Mouse (Mus musculus) 3T3-L1 (cell line): Measurements from ENCODE around the gene Arid5b.

Experiments
- DNase-seq: peaks from one replicate; pipeline ENCODE4 v3.0.0-alpha.2; 2015; ENCODE audit warnings: low read depth, low spot score

Arid5b gene

DNA sequence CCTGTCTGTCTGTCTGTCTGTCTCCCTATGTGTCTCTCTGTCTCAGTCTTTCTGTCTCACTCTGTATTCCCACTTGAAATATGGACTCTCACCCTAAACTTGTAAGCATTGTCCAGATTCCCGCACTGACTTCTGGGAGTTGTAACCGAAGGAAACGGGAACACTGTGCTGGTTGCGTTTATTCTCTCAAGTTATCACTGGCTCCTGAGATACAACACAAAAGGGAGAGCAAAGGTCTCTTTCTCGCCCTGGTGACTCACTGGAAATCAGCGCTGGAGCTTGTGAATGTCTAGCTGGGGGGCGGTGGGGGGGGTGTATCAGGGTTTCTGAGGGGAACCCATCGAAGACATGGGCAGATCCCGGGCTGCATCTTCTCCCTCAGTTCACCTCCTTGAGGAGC is 82.2 kb downstream of the Arid5b start:
- DNase-seq, result no peak

DNA sequence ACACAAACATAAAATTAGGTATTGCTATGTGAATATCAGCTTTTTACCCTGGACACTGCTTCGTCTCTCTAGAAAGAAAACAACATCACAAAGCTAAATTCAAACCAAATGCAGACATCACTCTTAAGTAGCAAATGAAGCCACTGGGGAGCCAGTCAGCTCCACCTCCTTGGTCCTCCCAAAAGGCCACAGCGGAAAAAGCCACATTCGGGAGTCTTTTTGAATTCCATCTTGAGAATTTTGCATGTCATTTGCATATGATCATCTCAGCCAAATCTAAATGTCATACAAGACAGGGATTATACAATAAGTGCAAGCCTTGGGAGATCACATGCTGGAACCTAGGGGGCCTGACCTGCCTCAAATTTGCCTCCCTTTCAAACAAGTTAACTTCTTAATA is 85.0 kb downstream of the Arid5b start:
- DNase-seq, result peak; percentile 46

DNA sequence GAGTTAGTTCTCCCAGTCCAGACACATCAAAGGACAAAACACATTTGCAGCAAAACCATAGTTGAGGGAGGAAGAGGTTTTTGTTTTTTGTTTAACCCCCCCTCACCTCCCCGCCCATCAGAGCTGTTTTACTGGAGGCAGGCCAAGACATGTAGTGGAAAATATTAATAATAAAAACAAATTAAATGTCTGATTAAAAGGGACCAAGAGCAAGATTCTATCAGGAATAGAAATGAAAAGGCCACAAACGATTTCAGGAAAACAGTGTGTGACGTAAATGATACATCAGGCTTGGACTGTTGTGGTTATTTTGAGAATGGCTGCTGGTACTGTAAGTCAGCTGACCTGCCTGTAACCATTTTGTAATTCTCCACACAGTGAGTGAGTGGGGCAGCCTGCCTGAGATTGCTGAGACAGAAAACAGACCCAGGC is 85.7 kb downstream of the Arid5b start:
- DNase-seq, result peak; percentile 74

DNA sequence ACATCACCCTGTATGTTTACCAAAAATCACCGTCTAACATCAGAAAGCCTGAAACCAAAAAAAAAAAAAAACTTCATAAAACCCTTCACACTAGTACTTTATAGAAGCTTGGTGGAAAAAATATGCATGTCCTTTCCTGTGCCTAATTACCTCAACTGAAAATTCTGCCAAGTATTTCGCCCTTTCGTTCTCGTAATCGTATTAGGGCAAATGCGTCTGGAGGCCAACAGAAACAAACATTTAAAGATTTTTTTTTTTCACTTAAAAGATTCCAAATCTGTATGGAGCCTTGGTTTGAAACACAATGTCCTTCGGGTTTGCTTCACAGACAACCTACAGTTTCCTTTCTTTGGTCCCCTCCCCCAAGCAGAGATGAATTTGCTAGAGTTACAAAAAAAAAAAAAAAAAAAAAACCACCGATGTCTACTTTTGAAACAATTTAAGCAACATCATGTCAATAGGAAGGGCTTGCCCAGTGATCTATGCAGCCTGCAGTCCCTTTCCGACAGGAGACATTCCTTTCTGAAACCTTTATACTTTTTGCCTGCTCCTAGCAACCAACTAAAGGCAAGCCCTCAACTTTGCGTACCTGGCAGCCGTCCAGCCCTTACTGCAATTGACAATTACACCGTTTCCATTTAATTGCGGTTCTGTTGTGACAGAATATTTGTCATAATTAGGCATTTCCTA is 86.7 kb downstream of the Arid5b start:
- peak; percentile 55 for DNase-seq

DNA sequence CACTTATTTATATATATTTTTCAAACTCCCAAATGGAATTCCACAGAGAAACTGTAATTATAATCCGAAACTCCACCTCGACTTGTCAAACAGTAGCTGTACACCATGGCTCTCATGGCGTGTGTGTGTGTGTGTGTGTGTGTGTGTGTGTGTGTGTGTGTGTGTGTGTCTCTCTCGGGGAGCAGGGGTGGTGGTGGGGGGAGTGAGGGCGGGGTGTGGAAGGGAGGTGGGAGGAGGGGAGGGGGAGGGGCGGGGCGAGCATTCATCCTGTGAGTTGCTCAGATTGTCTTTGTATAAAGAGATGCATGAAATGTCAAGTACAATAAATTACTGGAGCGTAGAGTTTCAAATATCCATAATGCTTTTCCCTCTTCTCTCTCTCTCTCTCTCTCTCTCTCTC is 87.4 kb downstream of the Arid5b start:
- DNase-seq, result no peak

DNA sequence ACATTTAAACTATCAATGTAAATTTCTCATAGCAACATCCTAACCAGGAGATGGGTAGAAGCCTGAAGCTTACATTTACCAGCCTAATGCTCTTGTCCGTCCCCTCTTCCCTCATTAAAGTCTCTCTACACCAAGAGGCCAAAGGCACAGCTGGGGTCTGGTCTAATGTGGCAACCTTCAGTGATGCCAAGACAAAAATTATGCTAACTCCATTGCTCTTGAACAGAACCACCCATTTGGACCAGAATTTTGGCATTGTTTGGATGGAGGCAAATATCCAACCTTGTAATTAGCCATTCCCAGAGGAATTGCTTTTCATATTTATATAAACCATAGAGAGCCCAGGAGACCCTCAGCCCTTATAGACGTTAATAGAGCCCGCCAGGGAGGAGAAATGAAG is 88.7 kb downstream of the Arid5b start:
- no peak for DNase-seq

DNA sequence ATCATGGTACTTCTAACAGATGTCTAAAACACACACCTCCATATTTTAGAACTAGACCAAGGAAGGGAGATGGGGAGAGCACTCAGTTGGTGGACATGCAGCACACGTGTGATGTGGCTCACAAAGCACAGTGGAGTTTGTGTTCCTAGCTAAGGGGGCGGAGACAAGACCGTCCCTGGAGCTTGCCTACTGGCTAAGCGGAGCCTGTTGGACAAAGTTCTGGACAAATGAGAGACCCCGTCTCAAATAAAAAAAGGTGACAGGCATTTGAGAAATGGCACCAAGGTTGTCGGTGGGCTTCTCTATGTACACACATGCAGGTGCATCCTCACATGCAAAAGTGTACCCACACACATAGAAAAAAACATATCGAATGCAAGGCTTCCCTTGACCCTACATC is 95.4 kb downstream of the Arid5b start:
- DNase-seq, result no peak

DNA sequence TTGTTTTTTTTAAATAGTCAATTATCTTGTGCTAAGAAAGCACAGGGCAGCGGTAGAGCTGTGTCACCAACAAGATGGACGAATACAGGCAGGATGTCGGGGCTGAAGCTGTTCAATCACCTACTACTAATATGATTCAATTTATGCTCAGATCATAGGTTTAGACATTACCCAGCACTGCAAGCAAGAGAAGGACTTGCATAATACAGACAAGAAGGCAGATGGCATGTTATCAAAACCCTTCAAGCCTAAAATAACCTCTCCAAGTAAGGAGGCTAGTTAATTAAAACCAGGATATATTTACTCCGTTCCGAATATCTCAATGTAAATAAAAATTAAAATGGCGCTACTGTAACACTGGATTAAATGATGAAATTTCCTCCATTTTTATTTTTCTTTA is 96.3 kb downstream of the Arid5b start:
- no peak for DNase-seq

DNA sequence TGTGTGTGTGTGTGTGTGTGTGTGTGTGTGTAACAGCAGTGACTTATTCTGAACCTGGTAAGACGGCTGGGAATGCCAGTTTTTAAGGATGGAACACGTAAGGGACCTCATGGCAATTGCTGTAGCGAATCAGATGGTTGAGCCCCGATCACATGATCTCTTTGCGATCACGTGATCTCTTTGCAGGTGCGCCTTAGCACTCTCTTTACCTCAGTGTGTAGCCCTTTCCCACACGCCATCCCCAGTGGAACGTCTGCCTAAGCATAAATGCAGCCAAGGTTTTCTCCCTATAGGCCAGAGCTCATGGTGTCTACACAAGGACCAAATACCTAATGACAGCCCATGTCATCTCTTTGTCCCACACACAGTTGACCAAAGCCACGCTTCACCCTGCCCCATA is 97.4 kb downstream of the Arid5b start:
- DNase-seq, result no peak

DNA sequence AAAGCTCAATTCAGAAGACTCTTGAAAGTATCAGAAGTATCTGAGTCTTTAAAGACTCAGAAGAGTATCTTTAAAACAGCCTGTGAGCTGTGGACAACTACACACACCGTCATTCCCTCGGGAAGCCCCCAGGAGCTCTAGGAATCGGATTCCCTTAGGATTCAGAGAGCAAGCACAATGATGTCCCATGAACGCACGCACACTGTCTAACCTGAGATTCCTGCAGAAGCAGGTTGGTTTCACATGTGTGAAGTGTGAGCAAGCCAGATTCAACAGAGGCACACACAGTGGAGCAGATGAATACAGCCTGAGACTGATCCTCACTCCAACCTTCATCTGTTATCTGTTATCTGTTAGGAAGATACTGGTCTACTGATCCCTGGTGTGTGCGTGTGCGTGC is 97.8 kb downstream of the Arid5b start:
- no peak for DNase-seq

DNA sequence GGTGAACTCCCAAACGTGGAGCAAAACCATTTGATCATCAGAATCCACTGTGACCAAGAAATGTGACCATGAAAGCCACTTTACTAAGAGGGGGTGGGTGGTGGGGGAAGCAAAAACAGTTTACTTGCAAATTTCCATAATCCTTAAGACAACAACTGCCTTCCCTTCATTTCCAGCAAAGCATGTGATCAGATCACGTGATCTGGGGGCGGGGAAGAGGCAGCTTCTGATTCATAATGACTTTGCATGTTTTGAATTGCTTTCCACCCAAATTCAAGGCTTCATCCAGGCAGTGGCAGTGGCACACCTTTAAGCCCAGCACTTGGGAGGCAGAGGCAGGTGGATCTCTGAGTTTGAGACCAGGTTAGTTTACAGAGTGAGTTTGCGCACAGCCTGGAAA is 98.4 kb downstream of the Arid5b start:
- peak; percentile 28 for DNase-seq

DNA sequence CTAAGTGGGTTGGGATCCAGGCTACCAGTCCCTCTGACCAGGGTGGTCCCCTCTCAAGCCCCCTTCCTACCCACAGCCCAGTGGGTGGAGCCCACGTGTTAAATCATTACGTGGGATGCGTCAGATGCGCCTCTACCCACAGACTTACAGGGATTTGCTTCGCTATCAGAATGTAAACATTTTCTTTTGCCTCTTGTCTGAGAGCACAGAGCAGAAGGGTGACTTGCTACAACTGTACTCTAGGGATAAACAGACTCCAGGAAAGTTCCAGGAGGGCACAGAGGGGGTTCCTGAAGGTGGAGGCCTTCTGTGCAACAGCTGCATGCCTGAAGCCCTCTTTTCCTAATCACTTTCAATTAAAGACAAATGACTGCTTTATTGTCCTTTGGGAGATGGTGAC is 98.8 kb downstream of the Arid5b start:
- no peak for DNase-seq

DNA sequence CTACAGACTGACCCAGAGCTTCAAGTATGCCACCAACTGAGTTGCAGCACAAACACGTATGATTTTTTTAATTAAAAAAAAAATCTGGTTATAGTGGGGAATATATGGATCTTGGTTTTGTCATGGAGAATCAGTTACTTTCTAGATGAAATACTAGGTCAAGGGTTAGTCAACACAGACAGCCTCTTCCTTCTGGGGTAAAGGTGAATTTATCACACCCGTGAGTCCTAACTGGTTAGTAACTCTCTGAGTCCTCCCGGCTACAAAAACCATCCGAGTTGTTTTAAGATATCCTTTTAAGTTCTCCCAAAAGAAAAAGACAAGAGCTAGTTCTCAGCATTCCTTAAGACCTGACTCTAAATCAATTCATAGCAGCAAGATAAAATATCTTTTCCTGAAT is 99.2 kb downstream of the Arid5b start:
- no peak for DNase-seq

DNA sequence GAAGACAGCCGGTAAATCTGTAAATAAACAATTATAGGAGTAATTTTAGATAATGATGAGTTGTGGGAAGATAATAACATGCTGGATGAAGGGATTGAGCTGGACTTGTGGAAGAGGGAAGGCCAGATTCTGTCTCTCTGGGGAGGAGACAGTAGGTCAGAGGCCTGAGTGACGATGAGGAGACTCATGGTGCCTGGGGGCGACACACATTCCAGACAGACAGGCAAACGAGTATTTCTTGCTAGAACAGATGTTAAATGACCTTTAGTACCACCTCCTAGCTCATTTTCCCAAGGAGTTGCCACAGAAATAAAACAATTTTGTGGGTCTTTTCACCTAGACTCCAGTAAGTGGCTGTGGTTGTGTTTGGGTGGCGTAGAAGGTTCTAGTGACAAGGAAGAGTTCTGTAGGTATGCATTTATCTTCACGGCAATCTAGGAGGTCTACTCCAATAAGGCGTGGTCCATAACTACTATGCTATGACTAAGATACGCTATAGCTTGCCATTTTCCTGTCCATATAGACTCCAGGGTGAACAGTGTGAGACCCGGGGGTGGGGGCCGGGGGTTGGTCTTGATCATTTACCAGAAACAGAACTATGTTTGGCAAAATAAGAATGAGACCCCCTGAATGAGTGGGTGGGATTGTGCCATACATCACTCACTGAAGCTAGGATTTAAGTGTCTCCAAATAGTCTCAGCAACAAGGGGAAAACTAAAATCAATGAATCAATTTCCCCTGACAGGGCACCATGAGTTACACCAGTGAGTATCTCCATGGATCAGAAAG is 100.6 kb downstream of the Arid5b start:
- DNase-seq, result peak; percentile 76

DNA sequence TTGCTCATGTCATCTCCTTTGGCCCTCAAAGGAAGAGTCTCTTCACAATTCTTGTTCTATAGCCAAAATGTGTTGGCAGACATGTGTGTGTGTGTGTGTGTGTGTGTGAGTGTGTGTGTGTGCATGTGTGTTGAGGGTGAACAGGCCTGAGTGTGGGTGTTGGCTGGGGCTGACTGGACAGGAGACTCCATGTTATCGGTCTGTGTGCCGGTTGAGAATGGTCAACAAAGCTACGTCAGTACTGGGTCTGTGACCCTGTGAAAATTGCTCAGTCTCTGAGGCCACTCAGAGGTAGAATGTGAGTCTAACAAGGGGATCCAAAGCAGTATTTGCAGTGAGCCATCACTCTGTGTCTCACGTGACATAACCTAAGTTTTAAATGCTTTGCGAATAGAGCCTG is 102.7 kb downstream of the Arid5b start:
- DNase-seq, result no peak

DNA sequence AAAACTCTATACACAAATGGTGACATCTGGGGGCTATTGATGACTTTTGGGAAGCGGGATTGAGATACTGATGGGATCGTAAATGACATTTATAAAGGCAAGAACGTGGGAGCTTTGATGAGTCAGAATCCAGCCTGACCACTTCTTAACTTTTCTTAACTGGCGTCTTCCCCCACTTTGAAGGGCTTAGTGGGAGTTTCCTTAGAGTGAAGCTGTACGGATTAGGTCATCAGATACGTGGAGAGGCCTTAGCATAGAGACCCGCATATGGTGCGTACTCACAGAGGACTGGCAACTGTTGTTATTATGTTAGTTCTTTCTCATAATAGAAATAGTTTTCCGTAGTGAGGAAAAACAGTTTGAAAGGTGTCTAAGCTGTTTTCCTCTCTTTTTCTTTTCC is 104.9 kb downstream of the Arid5b start:
- DNase-seq, result no peak

DNA sequence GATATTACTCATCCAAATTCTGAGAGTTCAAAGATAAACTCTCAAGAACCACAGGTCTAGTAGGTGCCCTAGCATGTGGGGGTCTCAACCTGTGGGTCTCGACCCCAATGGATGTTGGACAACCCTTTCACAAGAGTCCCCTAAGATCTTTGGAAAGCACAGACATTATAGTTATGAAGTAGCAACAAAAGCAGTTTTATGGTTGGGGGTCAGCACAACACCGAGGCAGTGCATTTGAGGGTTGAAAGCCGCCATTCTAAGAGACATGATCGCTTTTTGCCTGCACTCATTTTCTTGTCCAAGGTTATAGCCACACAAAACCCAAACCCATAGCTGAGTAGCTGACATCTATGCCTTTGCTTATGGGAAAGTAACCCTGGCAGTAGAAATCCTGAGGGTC is 105.6 kb downstream of the Arid5b start:
- no peak for DNase-seq

DNA sequence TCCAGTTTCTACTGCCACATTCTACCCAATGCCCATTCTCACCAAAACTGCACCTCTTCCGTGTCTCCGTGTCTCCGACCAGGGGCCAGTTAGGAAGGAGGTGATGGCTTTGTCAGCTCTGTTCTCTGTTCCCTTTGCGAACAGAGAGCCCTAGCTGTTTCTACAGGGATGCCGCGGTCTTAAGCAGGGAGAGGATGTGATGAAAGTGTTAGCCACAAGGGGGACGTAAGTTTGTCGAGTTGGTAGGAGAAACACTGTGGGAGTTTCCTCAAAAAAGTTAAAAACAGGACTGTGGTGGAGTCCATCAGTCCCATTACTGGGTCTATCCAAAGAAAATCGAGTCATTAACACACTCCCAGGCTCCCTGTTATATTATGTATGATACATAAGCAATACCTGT is 106.6 kb downstream of the Arid5b start:
- peak; percentile 42 for DNase-seq

DNA sequence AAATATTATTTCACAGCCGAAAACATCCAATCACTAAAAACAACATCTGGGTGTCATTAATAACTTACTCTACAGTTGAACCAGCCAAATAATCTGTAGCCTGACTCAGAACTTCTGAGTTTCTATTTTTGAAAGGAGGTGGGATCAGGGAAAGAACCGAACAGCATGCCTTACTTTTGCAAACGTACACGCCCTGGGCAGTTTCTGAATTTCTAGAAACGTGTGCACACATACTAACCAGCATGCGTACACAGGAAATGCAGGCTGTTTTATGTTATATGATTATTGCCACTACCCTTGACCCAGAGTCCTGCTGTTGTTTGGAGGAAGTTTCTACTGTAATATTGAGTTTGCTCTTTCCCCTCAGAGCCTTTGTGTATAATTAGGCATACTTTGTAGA is 109.9 kb downstream of the Arid5b start:
- DNase-seq, result peak; percentile 92

DNA sequence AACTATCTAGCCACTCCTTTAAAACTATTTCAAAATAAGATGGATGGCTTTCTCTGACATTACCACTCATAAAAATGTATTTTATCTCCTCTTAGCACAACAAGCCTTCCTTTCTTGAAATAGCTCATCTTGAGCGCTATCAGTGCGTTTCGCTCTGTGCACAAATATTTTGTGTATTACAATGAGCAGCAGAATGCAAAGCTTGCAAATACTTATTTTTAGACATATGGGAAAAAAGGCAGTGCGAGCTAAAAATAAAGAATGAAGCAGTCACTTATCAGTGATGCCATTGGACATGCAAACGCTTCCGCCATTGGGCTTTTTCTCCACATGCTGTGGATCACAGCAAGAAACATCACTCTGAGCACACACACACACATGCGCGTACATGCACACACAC is 110.4 kb downstream of the Arid5b start:
- DNase-seq, result peak; percentile 58

DNA sequence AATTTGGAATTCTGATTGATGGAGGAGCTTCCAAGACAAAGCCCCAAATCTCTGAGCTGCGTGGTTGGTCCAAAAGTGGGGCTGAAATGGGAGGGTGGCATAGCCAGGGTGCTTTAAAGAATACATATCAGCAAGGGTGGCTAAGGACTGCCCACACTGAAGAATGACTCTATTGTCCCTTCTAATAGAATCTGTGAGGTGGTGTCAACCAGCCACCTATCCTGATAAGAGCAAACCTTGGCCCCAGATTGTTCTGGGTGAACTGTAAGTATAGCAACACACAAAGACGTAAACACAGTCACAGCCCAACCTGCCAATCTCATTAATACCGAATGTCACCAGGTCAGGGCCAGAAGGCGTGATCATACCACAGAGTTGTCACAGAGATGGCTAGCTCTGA is 111.4 kb downstream of the Arid5b start:
- DNase-seq, result no peak

DNA sequence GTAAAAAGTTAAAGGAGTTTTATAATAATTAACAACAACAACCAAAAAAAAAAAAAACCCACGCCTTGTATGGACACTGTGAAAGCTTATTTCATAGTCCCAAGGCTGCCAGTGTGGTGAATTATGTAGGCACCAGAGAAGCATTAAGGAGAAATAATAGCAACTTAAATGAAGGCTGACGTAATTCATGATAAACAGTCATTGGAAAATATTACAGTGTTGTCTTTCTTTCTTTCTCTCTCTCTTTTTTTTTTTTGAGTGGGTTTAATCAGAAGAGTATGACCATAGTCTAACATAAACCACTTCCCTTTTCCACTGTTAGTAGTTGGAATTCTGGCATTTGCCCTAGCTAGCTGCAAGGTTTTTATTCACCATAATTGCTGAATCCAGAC is 111.8 kb downstream of the Arid5b start:
- DNase-seq, result peak; percentile 70
